Mouse (Mus musculus) forebrain, postnatal 0 days (tissue): Measurements from ENCODE around the gene Mtx1. TPM values are rescaled to one million over a fixed set of nuclear protein-coding genes. Genes with fewer than 3 reads are reported as not detected.
A peak's percentile ranks its signal among the peaks of the same experiment; 100 is the strongest.

Experiments used
- ATAC-seq: fragments of 200-750 bp; cut with Nextera tagmentation; 2 replicates; pipeline ENCODE4 v1.8.0; 2017; ENCODE audit warnings: mild to moderate bottlenecking, moderate library complexity
- DNase-seq: peaks from one replicate; pipeline ENCODE4 v3.0.0-alpha.2; 2015
- H3K27ac ChIP-seq: fragments of 300-500 bp; sonication (generic); 2 replicates; pipeline ENCODE4 v1.5.1; 2014; ENCODE audit warnings: low read depth, mild to moderate bottlenecking, antibody characterized with exemption, low read length, moderate library complexity, mixed read lengths
- H3K27me3 ChIP-seq: fragments of 300-500 bp; sonication (generic); 2 replicates; pipeline ENCODE4 v1.6.1; 2014; ENCODE audit warnings: mild to moderate bottlenecking, low read length, mixed read lengths; ENCODE audit not compliant: insufficient read depth
- H3K36me3 ChIP-seq: fragments of 300-500 bp; sonication (generic); 2 replicates; pipeline ENCODE4 v1.6.1; 2014; ENCODE audit warnings: mild to moderate bottlenecking, moderate library complexity; ENCODE audit not compliant: insufficient read depth
- H3K4me1 ChIP-seq: fragments of 300-500 bp; sonication (generic); 2 replicates; pipeline ENCODE4 v1.6.1; 2014; ENCODE audit warnings: antibody characterized with exemption; ENCODE audit not compliant: insufficient read depth
- H3K4me2 ChIP-seq: fragments of 300-500 bp; sonication (generic); 2 replicates; pipeline ENCODE4 v1.6.1; 2014; ENCODE audit warnings: low read depth, mild to moderate bottlenecking, moderate library complexity
- H3K4me3 ChIP-seq: fragments of 300-500 bp; sonication (generic); 2 replicates; pipeline ENCODE4 v1.5.1; 2014; ENCODE audit warnings: low read depth, low read length, mixed read lengths
- H3K9ac ChIP-seq: fragments of 300-500 bp; sonication (generic); 2 replicates; pipeline ENCODE4 v1.6.1; 2014; ENCODE audit warnings: mild to moderate bottlenecking
- H3K9me3 ChIP-seq: fragments of 300-500 bp; sonication (generic); 2 replicates; pipeline ENCODE4 v1.6.1; 2016; ENCODE audit warnings: low read length
- CTCF ChIP-seq: sonication (generic); IDR thresholded peaks from 2 replicates; pipeline ENCODE4 v1.5.1; 2016; ENCODE audit warnings: antibody characterized with exemption, control low read depth, low read depth
- WGBS: fragments of 180-500 bp; shearing (Covaris S2); extraction: QIAGEN DNeasy Blood & Tissue Kit; methylation state at CpG from one replicate; pipeline ENCODE4 v1.1.7; 2014; 5-methylcytosine and 5-hydroxymethylcytosine counted together
- polyA plus RNA-seq: library from polyadenylated mRNA; unstranded; fragments of >200 nt; fragmentation: Nextera tagmentation; extraction: Ambion mirVana; gene quantifications from 2 replicates; pipeline ENCODE4 v1.2.1, GENCODE M21; 2015
- total RNA-seq: library from RNA; depleted of rRNA; stranded (reverse); fragments of >200 nt; gene quantifications from 2 replicates; pipeline ENCODE4 v1.2.3, GENCODE M21; 2014

Gene Mtx1
- total and polyA plus RNA-seq, 2 experiments from 2014 or later: 167 to 199 TPM

DNA sequence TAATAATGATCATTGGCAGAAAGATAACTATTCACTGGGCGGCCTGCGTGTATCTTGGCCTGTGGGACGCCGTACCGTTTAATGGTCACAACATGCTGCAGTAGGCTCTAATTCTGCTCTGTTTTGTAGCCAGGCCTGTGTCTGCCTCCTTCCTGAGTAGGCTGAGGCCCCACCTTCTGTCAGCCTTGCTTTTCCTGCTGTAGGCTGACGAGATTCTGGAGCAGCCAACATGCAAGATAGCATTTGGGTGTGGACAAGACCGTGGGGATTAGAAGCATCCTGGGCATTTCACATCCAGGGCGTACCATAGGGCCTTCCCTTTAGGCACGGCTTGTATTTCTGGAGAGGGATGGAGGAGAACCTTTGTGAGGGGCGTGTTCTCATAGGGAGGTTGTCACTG is 35.5 kb upstream of the Mtx1 start:
- Histone ChIP-seq H3K9ac (no peak overlapping the region), H3K9me3 (no peaks in the 10 kb centered on the region), H3K36me3 (no peaks in the 10 kb centered on the region), H3K4me3 (no peak overlapping the region), H3K4me1 (peaks cover 13% of the 10 kb centered on the region), H3K4me2 (no peak overlapping the region), H3K27ac (no peak overlapping the region), H3K27me3 (no peaks in the 10 kb centered on the region)
- no peak for TF ChIP-seq CTCF
- DNase-seq (no peak), ATAC-seq (no peak)
- WGBS: 78% methylated on average over 10 of the region's 10 CpGs

DNA sequence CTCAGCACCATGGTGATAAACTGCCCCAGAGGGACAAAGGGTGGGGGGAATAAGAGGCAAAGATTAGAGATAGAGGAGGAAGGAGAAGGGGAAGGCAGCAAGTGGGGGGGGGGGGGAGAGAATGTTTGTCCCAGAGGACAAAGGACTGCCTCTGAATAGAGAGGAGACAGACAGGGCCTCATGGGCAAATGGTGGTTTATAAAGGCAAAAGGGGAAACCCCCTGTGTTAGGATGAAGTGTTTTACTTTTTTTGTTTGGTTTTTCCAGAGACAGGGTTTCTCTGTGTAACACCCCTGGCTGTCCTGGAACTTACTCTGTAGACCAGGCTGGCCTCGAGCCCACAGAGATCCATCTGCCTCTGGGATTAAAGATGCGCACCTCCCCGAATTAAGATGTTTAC is 33.3 kb upstream of the Mtx1 start:
- Histone ChIP-seq H3K27ac (no peak overlapping the region), H3K27me3 (no peaks in the 10 kb centered on the region), H3K4me1 (no peaks in the 10 kb centered on the region), H3K4me3 (no peak overlapping the region), H3K9ac (no peak overlapping the region), H3K36me3 (no peaks in the 10 kb centered on the region), H3K4me2 (no peak overlapping the region), H3K9me3 (no peaks in the 10 kb centered on the region)
- TF ChIP-seq CTCF: no peak
- WGBS: 60% methylated on average over 3 of the region's 3 CpGs
- DNase-seq (no peak), ATAC-seq (no peak)

DNA sequence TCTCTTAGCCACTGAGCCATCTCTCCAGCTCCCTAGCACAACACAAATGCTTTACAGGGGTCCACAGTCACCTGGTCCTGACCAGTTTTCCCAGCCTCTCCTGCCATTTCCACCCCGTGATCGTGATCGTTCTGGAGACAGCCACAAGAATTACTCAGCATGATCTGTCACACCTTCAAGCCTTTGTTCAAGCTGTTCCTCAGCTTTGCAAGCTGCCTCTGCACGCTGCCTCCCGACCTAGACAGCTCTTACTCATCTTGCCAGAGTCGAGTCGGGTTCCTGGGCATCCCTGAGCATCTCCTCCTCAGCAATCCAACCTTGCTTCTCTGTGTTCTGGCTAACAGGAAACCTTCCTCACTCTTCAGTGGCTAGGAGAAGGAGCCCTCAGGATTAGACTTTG is 32.2 kb upstream of the Mtx1 start, which contains the start of gene Dpm3:
Gene Dpm3 (plus strand): TSS at position 283 of the 400 bp plus-strand sequence.
- WGBS: 62% methylated on average over 7 of the region's 7 CpGs
- no peak within 1 kb of the TSS for H3K9ac ChIP-seq
- ATAC-seq (no peak), DNase-seq (no peak)
- no peaks in the 10 kb centered on the region for H3K9me3 ChIP-seq
- H3K36me3 ChIP-seq: no peaks in the 10 kb centered on the region
- H3K4me1 ChIP-seq: no peaks in the 10 kb centered on the region
- H3K4me3 ChIP-seq: no peak within 1 kb of the TSS
- H3K4me2 ChIP-seq: no peak within 1 kb of the TSS
- no peak within 1 kb of the TSS for H3K27ac ChIP-seq
- no peaks in the 10 kb centered on the region for H3K27me3 ChIP-seq
- no peak for TF ChIP-seq CTCF

DNA sequence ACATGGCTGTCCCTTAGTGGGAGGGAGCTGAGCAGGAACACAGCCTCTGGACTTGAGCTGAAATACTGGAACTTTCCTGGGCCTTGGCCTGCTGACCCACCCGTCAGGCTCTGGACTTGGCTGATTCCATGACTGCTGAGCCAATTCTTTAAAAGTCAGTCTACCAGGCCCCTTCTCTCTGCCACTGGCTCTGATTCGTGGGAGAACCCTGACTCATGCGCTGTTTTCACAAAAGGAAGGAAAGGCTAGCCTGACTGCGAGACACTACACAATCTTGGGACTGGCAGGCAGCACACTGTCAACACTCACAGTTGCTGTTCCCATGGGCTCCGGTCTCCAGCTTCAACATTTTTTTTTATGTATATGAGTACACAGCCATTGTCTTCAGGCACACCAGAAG is 29.3 kb upstream of the Mtx1 start:
- H3K27me3 ChIP-seq: no peaks in the 10 kb centered on the region
- no peaks in the 10 kb centered on the region for H3K36me3 ChIP-seq
- no peaks in the 10 kb centered on the region for H3K4me1 ChIP-seq
- no peaks in the 10 kb centered on the region for H3K9me3 ChIP-seq
- no peak for DNase-seq
- H3K4me3 ChIP-seq: no peak overlapping the region
- ATAC-seq: no peak
- H3K9ac ChIP-seq: no peak overlapping the region
- no peak overlapping the region for H3K27ac ChIP-seq
- WGBS: 86% methylated on average over 5 of the region's 5 CpGs
- H3K4me2 ChIP-seq: no peak overlapping the region
- no peak for TF ChIP-seq CTCF

DNA sequence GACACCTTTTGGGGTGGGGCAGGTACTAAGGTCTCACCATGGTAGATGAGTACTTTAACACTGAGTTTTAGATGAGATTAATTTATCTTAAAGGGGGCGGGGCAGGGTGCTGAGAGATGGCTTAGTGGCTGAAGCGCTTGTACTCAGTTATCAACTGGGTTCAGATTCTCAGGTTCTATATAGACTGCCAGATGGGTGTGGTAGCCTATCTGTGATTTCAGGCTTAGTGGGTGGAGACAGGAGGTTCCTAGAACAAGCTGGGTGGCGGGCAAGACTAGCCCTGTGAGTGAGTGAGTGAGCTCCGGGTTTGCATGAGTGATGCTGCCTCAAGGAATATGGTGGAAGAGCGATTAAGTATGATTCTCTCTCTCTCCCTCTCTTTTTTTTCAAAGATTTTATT is 28.1 kb upstream of the Mtx1 start:
- no peak for TF ChIP-seq CTCF
- DNase-seq (no peak), ATAC-seq (no peak)
- H3K27me3 ChIP-seq: no peaks in the 10 kb centered on the region
- no peak overlapping the region for H3K4me2 ChIP-seq
- no peak overlapping the region for H3K9ac ChIP-seq
- no peak overlapping the region for H3K4me3 ChIP-seq
- no peaks in the 10 kb centered on the region for H3K36me3 ChIP-seq
- no peaks in the 10 kb centered on the region for H3K4me1 ChIP-seq
- no peak overlapping the region for H3K27ac ChIP-seq
- H3K9me3 ChIP-seq: no peaks in the 10 kb centered on the region
- 95% methylated on average over 5 of the region's 5 CpGs for WGBS

DNA sequence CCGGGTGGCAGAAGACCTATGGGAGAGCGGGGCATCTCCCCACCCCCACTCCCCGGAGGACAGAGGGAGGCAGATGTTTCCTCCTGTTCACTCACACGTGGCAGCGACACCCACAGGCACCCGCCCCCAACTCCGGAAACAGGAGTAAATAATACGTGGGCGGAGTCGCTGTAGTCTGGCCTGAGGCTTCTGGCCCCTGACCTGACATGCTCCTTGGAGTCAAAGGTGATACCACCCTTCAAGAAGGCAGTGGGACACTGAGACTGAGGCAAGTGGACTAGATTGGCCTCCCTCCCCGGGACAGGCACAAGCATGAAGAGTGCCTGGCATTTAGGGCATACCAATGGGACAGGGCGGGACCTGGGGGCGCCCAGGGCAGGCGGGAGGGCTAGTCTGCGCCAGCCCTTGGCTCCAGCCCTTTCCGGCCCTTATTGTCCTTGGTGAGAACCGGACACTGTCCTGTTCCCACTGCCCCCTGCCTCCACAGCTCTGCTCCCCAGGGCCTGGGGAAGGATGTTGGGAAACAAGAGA is 24.5 kb upstream of the Mtx1 start:
- no peaks in the 10 kb centered on the region for H3K9me3 ChIP-seq
- DNase-seq: no peak
- no peak for TF ChIP-seq CTCF
- no peak overlapping the region for H3K9ac ChIP-seq
- H3K36me3 ChIP-seq: no peaks in the 10 kb centered on the region
- H3K27ac ChIP-seq: no peak overlapping the region
- H3K4me2 ChIP-seq: no peak overlapping the region
- no peak overlapping the region for H3K4me3 ChIP-seq
- H3K4me1 ChIP-seq: no peaks in the 10 kb centered on the region
- peak; percentile 30; the same call in 1 of the 2 replicates for ATAC-seq
- H3K27me3 ChIP-seq: no peaks in the 10 kb centered on the region
- WGBS: 15% methylated on average over 17 of the region's 17 CpGs

DNA sequence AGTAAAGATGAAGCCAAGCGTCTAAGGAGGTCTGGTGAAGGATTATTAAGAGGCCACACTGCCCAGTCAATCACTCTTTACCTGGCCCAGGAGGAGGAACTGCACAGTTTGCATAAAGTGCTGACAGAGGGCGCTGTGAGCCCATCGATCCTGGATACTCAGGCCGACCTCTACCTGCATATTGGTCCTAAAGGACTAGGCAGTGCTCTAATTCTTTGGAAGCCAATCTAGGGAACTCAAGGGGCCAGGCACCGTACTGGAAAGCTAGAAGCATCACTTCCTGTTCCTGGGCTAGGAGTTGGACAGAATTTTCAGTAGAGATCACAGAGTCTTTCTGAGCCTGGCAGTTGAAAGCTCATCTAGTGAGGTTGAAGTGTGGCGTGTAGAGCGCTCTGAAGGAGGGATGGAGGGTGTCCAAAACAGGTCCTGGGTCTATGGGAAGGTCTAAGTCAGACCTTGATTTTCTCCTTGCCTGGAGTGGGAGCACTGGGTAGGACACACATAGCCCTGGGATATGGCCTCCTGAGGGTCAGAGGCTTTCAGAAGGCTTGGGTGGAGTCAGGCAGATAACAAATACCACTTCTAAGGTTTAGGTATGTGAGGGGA is 23.6 kb upstream of the Mtx1 start:
- no peak overlapping the region for H3K27ac ChIP-seq
- no peak overlapping the region for H3K4me2 ChIP-seq
- DNase-seq (peak; percentile 53), ATAC-seq (no peak)
- WGBS: 23% methylated on average over 7 of the region's 7 CpGs
- H3K4me3 ChIP-seq: no peak overlapping the region
- no peaks in the 10 kb centered on the region for H3K4me1 ChIP-seq
- H3K36me3 ChIP-seq: no peaks in the 10 kb centered on the region
- no peak overlapping the region for H3K9ac ChIP-seq
- no peaks in the 10 kb centered on the region for H3K27me3 ChIP-seq
- TF ChIP-seq CTCF: peak; percentile 70
- no peaks in the 10 kb centered on the region for H3K9me3 ChIP-seq
